Mouse (Mus musculus): ENCODE measurements at regions not wholly inside any gene's neighbourhood (a gene's known extent, or its start where the extent isn't known, plus 50 kb on each side); places are given as distances from the start of the nearest gene placed in this dataset.

GRCm38 (mm10) chr16:76199006-76199405 lies 174.6 kb downstream of the Nrip1 start:
- Histone ChIP-seq H3K27ac (ENCODE audit: low read length) (no peak overlapping the region), H3K9me3 (ENCODE audit: control insufficient read depth, low read length) (no peaks in the 10 kb centered on the region), H3K4me3 (ENCODE audit: low read length) (no peak overlapping the region), H3K4me1 (replicated peaks; ENCODE audit: control insufficient read depth, insufficient read depth, low read length) (no peaks in the 10 kb centered on the region), H3K4me2 (ENCODE audit: low read depth, low read length) (no peak overlapping the region), H3K9ac (ENCODE audit: low read length) (no peak overlapping the region), H3K27me3 (ENCODE audit: control insufficient read depth, insufficient read depth, low read depth, low read length) (no peaks in the 10 kb centered on the region), H3K36me3 (ENCODE audit: control insufficient read depth, insufficient read depth, low read length) (no peaks in the 10 kb centered on the region)
- 86% methylated on average over 3 of the region's 3 CpGs for WGBS
- ATAC-seq (ENCODE audit: low read depth) = no peak

GRCm38 (mm10) chr16:76194291-76194690 lies 172.2 kb upstream of the Samsn1 start:
- H3K4me2 ChIP-seq (ENCODE audit: low read depth, low read length) = no peak overlapping the region
- no peak overlapping the region for H3K4me3 ChIP-seq (ENCODE audit: low read length)
- ATAC-seq (ENCODE audit: low read depth) = no peak
- no peaks in the 10 kb centered on the region for H3K27me3 ChIP-seq (ENCODE audit: control insufficient read depth, insufficient read depth, low read depth, low read length)
- no peaks in the 10 kb centered on the region for H3K4me1 ChIP-seq (replicated peaks; ENCODE audit: control insufficient read depth, insufficient read depth, low read length)
- no peak overlapping the region for H3K9ac ChIP-seq (ENCODE audit: low read length)
- no peaks in the 10 kb centered on the region for H3K9me3 ChIP-seq (ENCODE audit: control insufficient read depth, low read length)
- WGBS = 49% methylated on average over 2 of the region's 2 CpGs
- H3K27ac ChIP-seq (ENCODE audit: low read length) = no peak overlapping the region
- H3K36me3 ChIP-seq (ENCODE audit: control insufficient read depth, insufficient read depth, low read length) = no peaks in the 10 kb centered on the region

- Histone ChIP-seq H3K9ac (ENCODE audit: low read length) (no peak overlapping the region), H3K4me3 (ENCODE audit: low read length) (no peak overlapping the region), H3K4me2 (ENCODE audit: low read depth, low read length) (no peak overlapping the region), H3K4me1 (replicated peaks; ENCODE audit: control insufficient read depth, insufficient read depth, low read length) (no peaks in the 10 kb centered on the region), H3K27me3 (ENCODE audit: control insufficient read depth, insufficient read depth, low read depth, low read length) (no peaks in the 10 kb centered on the region), H3K36me3 (ENCODE audit: control insufficient read depth, insufficient read depth, low read length) (no peaks in the 10 kb centered on the region), H3K9me3 (ENCODE audit: control insufficient read depth, low read length) (no peaks in the 10 kb centered on the region), H3K27ac (ENCODE audit: low read length) (no peak overlapping the region)
- ATAC-seq (ENCODE audit: low read depth) = no peak
- WGBS = 92% methylated on average over 10 of the region's 10 CpGs
Observed at GRCm38 (mm10) chr16:76191135-76191534, 169.1 kb upstream of the Samsn1 start.

- no peak overlapping the region for H3K9ac ChIP-seq (ENCODE audit: low read length)
- H3K9me3 ChIP-seq (ENCODE audit: control insufficient read depth, low read length) = no peaks in the 10 kb centered on the region
- H3K4me1 ChIP-seq (replicated peaks; ENCODE audit: control insufficient read depth, insufficient read depth, low read length) = no peaks in the 10 kb centered on the region; the same call in 1 of the 2 replicates
- ATAC-seq (ENCODE audit: low read depth) = no peak
- H3K4me3 ChIP-seq (ENCODE audit: low read length) = no peak overlapping the region
- no peak overlapping the region for H3K4me2 ChIP-seq (ENCODE audit: low read depth, low read length)
- WGBS = 88% methylated on average over 2 of the region's 2 CpGs
- no peaks in the 10 kb centered on the region for H3K27me3 ChIP-seq (ENCODE audit: control insufficient read depth, insufficient read depth, low read depth, low read length)
- no peaks in the 10 kb centered on the region for H3K36me3 ChIP-seq (ENCODE audit: control insufficient read depth, insufficient read depth, low read length)
- no peak overlapping the region for H3K27ac ChIP-seq (ENCODE audit: low read length)
Observed at GRCm38 (mm10) chr16:76183556-76183955, 161.5 kb upstream of the Samsn1 start.

- H3K4me1 ChIP-seq (replicated peaks; ENCODE audit: control insufficient read depth, insufficient read depth, low read length) = no peaks in the 10 kb centered on the region; the same call in 1 of the 2 replicates
- H3K36me3 ChIP-seq (ENCODE audit: control insufficient read depth, insufficient read depth, low read length) = no peaks in the 10 kb centered on the region
- no peak overlapping the region for H3K9ac ChIP-seq (ENCODE audit: low read length)
- no peak overlapping the region for H3K4me2 ChIP-seq (ENCODE audit: low read depth, low read length)
- peak; percentile 85 for ATAC-seq (ENCODE audit: low read depth)
- no peaks in the 10 kb centered on the region for H3K27me3 ChIP-seq (ENCODE audit: control insufficient read depth, insufficient read depth, low read depth, low read length)
- H3K9me3 ChIP-seq (ENCODE audit: control insufficient read depth, low read length) = no peaks in the 10 kb centered on the region
- H3K27ac ChIP-seq (ENCODE audit: low read length) = no peak overlapping the region
- H3K4me3 ChIP-seq (ENCODE audit: low read length) = no peak overlapping the region
- 20% methylated on average over 3 of the region's 3 CpGs for WGBS
Observed at GRCm38 (mm10) chr16:76183105-76183504, 161.0 kb upstream of the Samsn1 start.

GRCm38 (mm10) chr16:76181596-76181995 lies 159.5 kb upstream of the Samsn1 start:
- Histone ChIP-seq H3K27ac (ENCODE audit: low read length) (no peak overlapping the region), H3K36me3 (ENCODE audit: control insufficient read depth, insufficient read depth, low read length) (no peaks in the 10 kb centered on the region), H3K4me2 (ENCODE audit: low read depth, low read length) (no peak overlapping the region), H3K9ac (ENCODE audit: low read length) (no peak overlapping the region), H3K4me1 (replicated peaks; ENCODE audit: control insufficient read depth, insufficient read depth, low read length) (no peaks in the 10 kb centered on the region; the same call in 1 of the 2 replicates), H3K27me3 (ENCODE audit: control insufficient read depth, insufficient read depth, low read depth, low read length) (no peaks in the 10 kb centered on the region), H3K4me3 (ENCODE audit: low read length) (no peak overlapping the region), H3K9me3 (ENCODE audit: control insufficient read depth, low read length) (no peaks in the 10 kb centered on the region)
- 77% methylated on average over 3 of the region's 3 CpGs for WGBS
- no peak for ATAC-seq (ENCODE audit: low read depth)

GRCm38 (mm10) chr16:76167651-76168050 lies 145.6 kb upstream of the Samsn1 start:
- Histone ChIP-seq H3K27ac (ENCODE audit: low read length) (no peak overlapping the region), H3K4me1 (replicated peaks; ENCODE audit: control insufficient read depth, insufficient read depth, low read length) (no peaks in the 10 kb centered on the region), H3K9me3 (ENCODE audit: control insufficient read depth, low read length) (no peaks in the 10 kb centered on the region), H3K9ac (ENCODE audit: low read length) (no peak overlapping the region), H3K36me3 (ENCODE audit: control insufficient read depth, insufficient read depth, low read length) (no peaks in the 10 kb centered on the region), H3K4me3 (ENCODE audit: low read length) (no peak overlapping the region), H3K27me3 (ENCODE audit: control insufficient read depth, insufficient read depth, low read depth, low read length) (no peaks in the 10 kb centered on the region), H3K4me2 (ENCODE audit: low read depth, low read length) (no peak overlapping the region)
- ATAC-seq (ENCODE audit: low read depth) = no peak
- 62% methylated on average over 2 of the region's 2 CpGs for WGBS

GRCm38 (mm10) chr16:76160879-76161278 lies 138.8 kb upstream of the Samsn1 start:
- Histone ChIP-seq H3K4me1 (replicated peaks; ENCODE audit: control insufficient read depth, insufficient read depth, low read length) (no peaks in the 10 kb centered on the region), H3K9me3 (ENCODE audit: control insufficient read depth, low read length) (no peaks in the 10 kb centered on the region), H3K9ac (ENCODE audit: low read length) (no peak overlapping the region), H3K4me2 (ENCODE audit: low read depth, low read length) (no peak overlapping the region), H3K27me3 (ENCODE audit: control insufficient read depth, insufficient read depth, low read depth, low read length) (no peaks in the 10 kb centered on the region), H3K27ac (ENCODE audit: low read length) (no peak overlapping the region), H3K36me3 (ENCODE audit: control insufficient read depth, insufficient read depth, low read length) (no peaks in the 10 kb centered on the region), H3K4me3 (ENCODE audit: low read length) (no peak overlapping the region)
- WGBS = 88% methylated on average over 5 of the region's 5 CpGs
- ATAC-seq (ENCODE audit: low read depth) = no peak

GRCm38 (mm10) chr16:76158585-76158984 lies 136.5 kb upstream of the Samsn1 start:
- Histone ChIP-seq H3K36me3 (ENCODE audit: control insufficient read depth, insufficient read depth, low read length) (no peaks in the 10 kb centered on the region), H3K9me3 (ENCODE audit: control insufficient read depth, low read length) (no peaks in the 10 kb centered on the region), H3K9ac (ENCODE audit: low read length) (no peak overlapping the region), H3K4me3 (ENCODE audit: low read length) (no peak overlapping the region), H3K27ac (ENCODE audit: low read length) (no peak overlapping the region), H3K27me3 (ENCODE audit: control insufficient read depth, insufficient read depth, low read depth, low read length) (no peaks in the 10 kb centered on the region), H3K4me2 (ENCODE audit: low read depth, low read length) (no peak overlapping the region), H3K4me1 (replicated peaks; ENCODE audit: control insufficient read depth, insufficient read depth, low read length) (0 out of 2 replicates have a peak, but pooled peaks cover 7% of the 10 kb centered on the region)
- no peak for ATAC-seq (ENCODE audit: low read depth)
- WGBS = 90% methylated on average over 7 of the region's 7 CpGs
